Mouse (Mus musculus) Patski (cell line): ENCODE results near the gene Bckdhb. TPM values are rescaled to one million over a fixed set of nuclear protein-coding genes. Genes with fewer than 3 reads are reported as not detected.

Experiments
- ATAC-seq: fragments of 100-300 bp; one replicate; pipeline ENCODE4 v1.8.0; 2021
- CTCF ChIA-PET: fragments of 350-600 bp; sonication (Branson Sonifier 250); formaldehyde crosslinking; loops from one replicate; lab custom pipeline; 2022; ENCODE audit warnings: inconsistent platforms; lab: Charles Lee
- POLR2A ChIA-PET: fragments of 350-600 bp; sonication (Branson Sonifier 250); formaldehyde crosslinking; loops from one replicate; lab custom pipeline; 2022; ENCODE audit warnings: antibody characterized with exemption, inconsistent platforms; lab: Charles Lee
- DNase-seq: peaks from one replicate; pipeline ENCODE4 v3.0.0-alpha.2; 2011; ENCODE audit warnings: low read depth, low spot score
- H3K27me3 ChIP-seq: fragments of 371-371 bp; one replicate; pipeline ENCODE4 v1.5.1; 2021
- CTCF ChIP-seq: fragments of 100-300 bp; IDR thresholded peaks from one replicate; pipeline ENCODE4 v1.5.1; 2021
- in situ Hi-C: fragments of 300-500 bp; cut with MboI; formaldehyde crosslinking; loops from 3 replicates; pipeline ENCODE4 v1.11.1; 2018; ENCODE audit warnings: low pct_unique_long_range_greater_than_20kb, mixed read lengths
- polyA plus RNA-seq: library from polyadenylated mRNA; unstranded; gene quantifications from one replicate; pipeline ENCODE4 v1.2.3, GENCODE M21; 2021

Bckdhb gene
- polyA plus RNA-seq, 1 experiment from 2014 or later: 35.8 TPM

GRCm38 (mm10) chr9:84117337-84117736 lies 192.4 kb downstream of the Bckdhb start:
- in situ Hi-C loops: no loop called here
- no peaks in the 10 kb centered on the region for H3K27me3 ChIP-seq
- ATAC-seq (no peak), DNase-seq (no peak)
- ChIA-PET POLR2A (no interaction called here), CTCF (interaction anchor here (0.9 kb wide), 1 partner anchor 35 kb away, joined by 3 read pairs; no protein-coding TSS in a partner anchor)
- peak; percentile 48 for TF ChIP-seq CTCF

GRCm38 (mm10) chr9:84124996-84125395 lies 200.1 kb downstream of the Bckdhb start:
- TF ChIP-seq CTCF: no peak
- in situ Hi-C loops: no loop called here
- ChIA-PET CTCF (interaction anchor here (0.9 to 1.2 kb wide), 2 partner anchors 9 to 11 kb away, joined by 3 read pairs; no protein-coding TSS in a partner anchor), POLR2A (no interaction called here)
- no peaks in the 10 kb centered on the region for H3K27me3 ChIP-seq
- ATAC-seq: no peak
- DNase-seq: no peak

GRCm38 (mm10) chr9:84130338-84130737 lies 205.4 kb downstream of the Bckdhb start:
- CTCF ChIA-PET: no interaction called here
- in situ Hi-C loops: no loop called here

GRCm38 (mm10) chr9:84135062-84135461 lies 210.1 kb downstream of the Bckdhb start:
- no peaks in the 10 kb centered on the region for H3K27me3 ChIP-seq
- no peak for TF ChIP-seq CTCF
- DNase-seq (peak; percentile 57), ATAC-seq (peak; percentile 84)
- CTCF ChIA-PET: no interaction called here
- POLR2A ChIA-PET: interaction anchor here (0.5 kb wide), 1 partner anchor 114 kb away, joined by 3 read pairs; no protein-coding TSS in a partner anchor
- in situ Hi-C loops: no loop called here

More at GRCm38 (mm10) chr9:84130338-84130737, 205.4 kb downstream of the Bckdhb start:
- TF ChIP-seq CTCF: no peak
- ATAC-seq (no peak), DNase-seq (no peak)
- H3K27me3 ChIP-seq: no peaks in the 10 kb centered on the region
- POLR2A ChIA-PET: no interaction called here

- no peak for ATAC-seq
- POLR2A ChIA-PET: no interaction called here
- DNase-seq: no peak
- in situ Hi-C loops: no loop called here
- no peak for TF ChIP-seq CTCF
- CTCF ChIA-PET: no interaction called here
- no peaks in the 10 kb centered on the region for H3K27me3 ChIP-seq
Observed at GRCm38 (mm10) chr9:84137192-84137591, 212.2 kb downstream of the Bckdhb start.

GRCm38 (mm10) chr9:84148124-84148523 lies 223.2 kb downstream of the Bckdhb start:
- in situ Hi-C loops: no loop called here
- no peak for DNase-seq
- ATAC-seq: no peak
- CTCF ChIA-PET: no interaction called here
- POLR2A ChIA-PET: no interaction called here
- no peak for TF ChIP-seq CTCF
- H3K27me3 ChIP-seq: no peaks in the 10 kb centered on the region

Other genes with a start within 250 kb of the Bckdhb start
- gene Elovl4, start 118.9 kb upstream of the Bckdhb start, polyA plus RNA-seq: 3.2 TPM
- gene Ttk, start 90.5 kb upstream of the Bckdhb start, polyA plus RNA-seq: 15.9 TPM